Mouse (Mus musculus) small intestine, adult 2 months (tissue): Measurements from ENCODE around the gene Thada. TPM values are rescaled to one million over a fixed set of nuclear protein-coding genes. Genes with fewer than 3 reads are reported as not detected.

Source experiments
- H3K27ac ChIP-seq: fragments of 200-500 bp; 2 replicates; pipeline ENCODE4 v1.5.1; 2012; ENCODE audit warnings: low read depth, low read length, control low read depth, inconsistent platforms; ENCODE audit not compliant: insufficient read depth
- H3K27me3 ChIP-seq: fragments of 200-500 bp; 2 replicates; pipeline ENCODE4 v1.6.1; 2012; ENCODE audit warnings: mild to moderate bottlenecking, moderate library complexity, low read length, inconsistent platforms; ENCODE audit not compliant: control insufficient read depth, insufficient read depth
- H3K36me3 ChIP-seq: fragments of 200-500 bp; 2 replicates; pipeline ENCODE4 v1.6.1; 2012; ENCODE audit warnings: mild to moderate bottlenecking, low read length, control low read depth, inconsistent platforms; ENCODE audit not compliant: control insufficient read depth, insufficient read depth
- H3K4me1 ChIP-seq: fragments of 200-500 bp; 2 replicates; pipeline ENCODE4 v1.6.1; 2012; ENCODE audit warnings: low read length, inconsistent platforms, mixed read lengths; ENCODE audit not compliant: control insufficient read depth, insufficient read depth, insufficient read length
- H3K4me3 ChIP-seq: fragments of 200-500 bp; 2 replicates; pipeline ENCODE4 v1.5.1; 2012; ENCODE audit warnings: low read depth, mild to moderate bottlenecking, control low read depth, inconsistent platforms, low read length, moderate library complexity
- CTCF ChIP-seq: fragments of 200-500 bp; IDR thresholded peaks from 2 replicates; pipeline ENCODE4 v1.5.1; 2012; ENCODE audit warnings: low read depth, mild to moderate bottlenecking, control low read depth, inconsistent platforms, low read length, moderate library complexity, mixed read lengths; ENCODE audit not compliant: insufficient replicate concordance, insufficient read length; ENCODE audit errors: extremely low read depth
- POLR2A ChIP-seq: fragments of 200-500 bp; IDR thresholded peaks from 2 replicates; pipeline ENCODE4 v1.6.1; 2012; ENCODE audit warnings: low read depth, mild to moderate bottlenecking, control low read depth, inconsistent platforms, low read length, moderate library complexity
- WGBS: fragments of 180-500 bp; shearing (Covaris S2); methylation state at CpG from one replicate; pipeline ENCODE4 v1.1.7; 2018; 5-methylcytosine and 5-hydroxymethylcytosine counted together
- polyA plus RNA-seq: library from polyadenylated mRNA; depleted of rRNA; stranded (reverse); fragments of >200 nt; gene quantifications from 2 replicates; pipeline ENCODE4 v1.2.3, GENCODE M21; 2012

Thada gene
- polyA plus RNA-seq, 1 experiment, result 3.5 TPM

DNA sequence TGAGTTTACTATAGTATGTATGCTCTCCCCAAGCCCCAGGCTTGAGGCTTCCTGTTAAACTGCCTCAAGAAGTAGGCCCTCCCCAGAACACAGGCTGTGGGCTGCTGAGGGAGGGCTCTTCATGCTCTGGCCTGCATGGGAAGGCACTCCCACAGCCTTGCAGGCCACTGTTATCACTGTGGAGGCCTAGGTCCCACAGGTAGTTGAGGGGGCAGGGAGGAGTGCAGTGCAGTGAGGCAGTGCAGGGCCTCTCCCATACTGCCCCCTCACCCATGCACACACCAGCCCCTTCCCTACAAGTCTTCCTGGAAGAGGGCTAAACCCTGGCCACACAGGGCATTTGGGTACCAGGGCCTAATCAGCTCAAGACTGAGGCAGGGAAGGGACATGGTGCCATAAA lies 205.0 kb downstream of the Thada start:
- H3K27ac ChIP-seq, result no peak overlapping the region
- no peaks in the 10 kb centered on the region for H3K36me3 ChIP-seq
- TF ChIP-seq POLR2A, result no peak
- TF ChIP-seq CTCF, result no peak
- peaks cover 7% of the 10 kb centered on the region; the same call in 1 of the 2 replicates for H3K4me1 ChIP-seq
- H3K4me3 ChIP-seq, result no peak overlapping the region
- H3K27me3 ChIP-seq, result no peaks in the 10 kb centered on the region

DNA sequence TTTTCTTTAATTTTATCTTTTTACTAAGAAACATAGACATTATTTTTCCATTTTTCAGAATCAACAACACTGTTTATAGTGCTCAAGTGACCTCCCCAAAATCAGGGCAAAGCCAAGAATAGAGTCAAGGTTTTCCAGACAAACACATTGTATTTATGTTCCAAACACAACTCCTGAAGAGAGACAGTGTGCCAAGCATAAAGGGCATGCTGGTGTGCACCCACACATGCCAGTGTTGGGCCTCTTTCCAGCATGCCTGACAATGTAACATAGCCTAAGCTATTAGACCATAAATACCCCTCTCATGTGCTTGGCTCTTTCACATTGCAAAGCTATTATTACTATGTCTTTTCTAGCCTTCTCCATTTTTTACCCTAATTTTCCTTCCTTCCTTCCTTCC lies 205.8 kb downstream of the Thada start:
- TF ChIP-seq CTCF (no peak), POLR2A (no peak)
- Histone ChIP-seq H3K27me3 (no peaks in the 10 kb centered on the region), H3K36me3 (no peaks in the 10 kb centered on the region), H3K27ac (no peak overlapping the region), H3K4me3 (no peak overlapping the region), H3K4me1 (peaks cover 4% of the 10 kb centered on the region; the same call in 1 of the 2 replicates)

DNA sequence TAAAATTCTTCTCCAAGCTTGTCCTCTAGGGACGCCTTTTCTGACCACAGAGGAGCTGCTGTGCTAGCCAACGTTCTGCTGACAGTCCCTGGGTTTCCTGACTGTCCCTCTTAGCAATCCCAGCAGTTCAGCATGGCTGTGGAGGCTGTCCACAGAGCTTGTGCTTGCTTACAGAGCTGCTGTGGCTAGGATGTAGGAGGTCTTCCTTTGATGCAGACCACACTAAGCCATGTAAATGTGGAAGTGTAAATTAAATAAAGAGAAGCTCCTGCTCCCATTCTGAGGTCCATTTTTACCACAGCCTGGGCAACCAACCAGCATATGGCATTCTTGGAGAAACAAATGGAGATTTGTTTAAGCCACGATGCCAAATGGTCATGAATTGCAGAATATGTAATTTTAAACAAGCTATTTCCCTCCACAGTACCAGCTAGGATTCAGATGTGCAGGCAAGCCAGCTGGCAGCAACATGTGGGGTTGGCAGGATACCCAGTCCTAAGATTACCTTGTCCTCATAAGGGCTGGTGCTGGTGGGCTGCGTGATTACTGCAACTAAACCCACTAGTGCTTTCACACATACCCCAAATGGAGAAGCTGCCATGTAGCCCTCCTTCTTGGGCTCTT lies 207.3 kb downstream of the Thada start:
- Histone ChIP-seq H3K27me3 (no peaks in the 10 kb centered on the region), H3K4me1 (peaks cover 2% of the 10 kb centered on the region; the same call in 1 of the 2 replicates), H3K27ac (no peak overlapping the region), H3K4me3 (no peak overlapping the region), H3K36me3 (no peaks in the 10 kb centered on the region)
- WGBS, result 78% methylated on average over 4 of the region's 4 CpGs
- TF ChIP-seq POLR2A (no peak), CTCF (no peak)

DNA sequence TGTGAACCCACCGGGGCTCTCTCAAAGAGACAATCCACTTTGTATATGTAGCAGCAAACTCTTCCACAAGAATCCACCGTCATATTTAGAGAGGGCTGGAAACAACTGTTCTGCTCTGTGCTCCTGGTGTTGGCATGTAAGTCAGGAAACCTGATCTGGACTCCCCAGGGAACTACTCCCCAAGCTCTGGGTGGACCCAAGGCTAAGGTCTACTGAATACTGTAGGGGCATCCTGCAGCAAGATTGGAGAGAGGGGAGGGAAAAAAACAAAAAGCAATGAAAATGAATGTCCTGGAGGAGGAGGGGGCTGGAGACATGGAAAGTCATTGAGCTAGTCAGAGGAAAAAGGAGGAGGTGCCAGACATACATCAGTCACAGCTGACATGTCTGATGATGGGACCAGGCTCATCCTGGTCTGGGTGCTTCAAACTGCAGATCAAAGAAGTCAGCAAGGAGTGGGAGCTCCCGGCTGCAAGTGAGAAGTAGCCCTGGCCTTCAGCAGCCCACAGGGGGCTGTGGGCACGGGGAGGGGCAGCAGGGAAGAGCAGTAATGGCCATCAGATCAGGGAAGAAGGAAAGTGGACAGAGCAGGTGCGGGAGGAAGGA lies 208.0 kb downstream of the Thada start:
- 89% methylated on average over 5 of the region's 5 CpGs for WGBS
- Histone ChIP-seq H3K27me3 (no peaks in the 10 kb centered on the region), H3K4me1 (peaks cover 2% of the 10 kb centered on the region; the same call in 1 of the 2 replicates), H3K27ac (no peak overlapping the region), H3K4me3 (no peak overlapping the region), H3K36me3 (no peaks in the 10 kb centered on the region)
- TF ChIP-seq CTCF (no peak), POLR2A (no peak)

DNA sequence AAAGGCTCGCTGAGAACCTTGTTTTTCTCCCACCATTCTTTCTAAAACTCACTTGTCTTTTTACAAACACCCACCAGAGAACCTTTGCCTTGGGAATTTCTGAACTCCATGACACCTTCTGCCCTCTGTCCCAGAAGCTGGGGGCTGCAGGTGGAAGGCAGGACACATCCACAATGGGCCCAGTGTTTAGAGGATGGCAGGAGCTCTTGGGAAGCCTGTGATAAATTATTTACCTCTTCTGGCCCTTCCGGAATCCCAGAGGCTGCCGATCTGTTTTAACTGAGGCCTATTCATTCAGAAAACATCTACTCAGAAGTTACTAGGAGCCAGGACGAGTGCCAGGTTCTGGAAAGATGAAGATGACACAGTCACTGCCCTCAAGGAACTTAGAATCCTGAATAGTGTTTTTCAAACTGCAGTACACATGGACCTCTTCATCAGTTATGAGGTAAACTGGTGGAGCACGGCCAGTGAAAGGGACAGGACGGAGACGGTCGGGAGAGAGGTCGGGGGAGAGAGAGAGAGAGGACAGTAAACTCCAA lies 209.7 kb downstream of the Thada start:
- Histone ChIP-seq H3K4me1 (peaks cover 2% of the 10 kb centered on the region; the same call in 1 of the 2 replicates), H3K27me3 (no peaks in the 10 kb centered on the region), H3K27ac (no peak overlapping the region), H3K36me3 (peaks cover 3% of the 10 kb centered on the region), H3K4me3 (no peak overlapping the region)
- TF ChIP-seq CTCF, result no peak
- 70% methylated on average over 9 of the region's 9 CpGs for WGBS

DNA sequence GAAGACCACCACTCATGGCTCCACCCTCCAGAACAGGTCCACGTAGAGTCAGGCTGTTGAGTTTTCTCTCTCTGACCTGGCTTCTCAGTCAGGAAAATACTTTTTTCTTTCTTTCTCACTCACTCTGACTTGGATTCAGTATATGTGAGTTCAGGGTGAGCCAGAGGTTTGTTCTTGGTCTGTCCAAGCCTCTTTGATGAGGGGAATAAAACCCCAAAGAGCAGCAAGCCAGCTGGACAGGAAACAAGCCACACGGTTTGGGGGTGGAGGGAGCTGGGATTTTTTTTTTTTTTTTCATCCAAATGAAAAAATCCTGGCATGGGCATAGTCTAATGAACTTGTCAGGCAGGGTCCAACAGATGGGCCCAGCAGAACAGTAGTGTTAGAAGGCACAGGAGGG lies 210.2 kb downstream of the Thada start:
- Histone ChIP-seq H3K4me3 (no peak overlapping the region), H3K27me3 (no peaks in the 10 kb centered on the region), H3K27ac (no peak overlapping the region), H3K4me1 (peaks cover 2% of the 10 kb centered on the region; the same call in 1 of the 2 replicates), H3K36me3 (peaks cover 4% of the 10 kb centered on the region)
- 55% methylated on average over 2 of the region's 2 CpGs for WGBS
- TF ChIP-seq POLR2A (no peak), CTCF (no peak)

DNA sequence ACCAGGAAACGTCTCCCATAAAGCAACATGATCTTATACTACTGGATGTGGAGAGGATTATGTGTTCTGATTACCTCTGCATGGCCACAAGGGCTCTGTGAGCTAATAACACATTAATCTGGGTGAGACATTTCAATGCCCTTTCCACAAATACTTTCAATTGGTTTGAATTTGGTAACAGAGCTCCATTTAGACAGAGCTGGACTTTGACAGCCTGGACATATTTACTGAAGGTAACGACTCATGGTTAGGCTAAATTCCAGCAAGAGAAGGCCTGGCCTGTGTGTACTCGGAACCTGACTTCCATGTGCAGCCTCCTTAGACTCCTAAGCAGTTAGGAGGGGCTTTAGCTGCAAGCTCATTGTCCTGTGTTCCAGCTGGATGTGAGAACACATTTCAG lies 214.6 kb downstream of the Thada start:
- Histone ChIP-seq H3K27ac (no peak overlapping the region), H3K4me1 (peaks cover 2% of the 10 kb centered on the region; the same call in 1 of the 2 replicates), H3K4me3 (no peak overlapping the region), H3K36me3 (peaks cover 4% of the 10 kb centered on the region), H3K27me3 (no peaks in the 10 kb centered on the region)
- no peak for TF ChIP-seq POLR2A
- TF ChIP-seq CTCF, result no peak
- WGBS, result 58% methylated on average over 3 of the region's 3 CpGs
